Mouse (Mus musculus) heart, adult 10 weeks (tissue): ENCODE data around the gene Relch. TPM values are rescaled to one million over a fixed set of nuclear protein-coding genes. Genes with fewer than 3 reads are reported as not detected.

Source experiments
- polyA plus RNA-seq: library from polyadenylated mRNA; stranded (reverse); fragments of 350-450 nt; fragmentation: Illumina TruSeq; extraction: RNeasy Lipid Tissue Mini Kit (QIAGEN cat#74804); gene quantifications from one replicate; pipeline ENCODE4 v1.2.3, GENCODE M21; 2014; ENCODE audit warnings: low read depth, low replicate concordance

The Relch gene
- 12.1 TPM for polyA plus RNA-seq

DNA sequence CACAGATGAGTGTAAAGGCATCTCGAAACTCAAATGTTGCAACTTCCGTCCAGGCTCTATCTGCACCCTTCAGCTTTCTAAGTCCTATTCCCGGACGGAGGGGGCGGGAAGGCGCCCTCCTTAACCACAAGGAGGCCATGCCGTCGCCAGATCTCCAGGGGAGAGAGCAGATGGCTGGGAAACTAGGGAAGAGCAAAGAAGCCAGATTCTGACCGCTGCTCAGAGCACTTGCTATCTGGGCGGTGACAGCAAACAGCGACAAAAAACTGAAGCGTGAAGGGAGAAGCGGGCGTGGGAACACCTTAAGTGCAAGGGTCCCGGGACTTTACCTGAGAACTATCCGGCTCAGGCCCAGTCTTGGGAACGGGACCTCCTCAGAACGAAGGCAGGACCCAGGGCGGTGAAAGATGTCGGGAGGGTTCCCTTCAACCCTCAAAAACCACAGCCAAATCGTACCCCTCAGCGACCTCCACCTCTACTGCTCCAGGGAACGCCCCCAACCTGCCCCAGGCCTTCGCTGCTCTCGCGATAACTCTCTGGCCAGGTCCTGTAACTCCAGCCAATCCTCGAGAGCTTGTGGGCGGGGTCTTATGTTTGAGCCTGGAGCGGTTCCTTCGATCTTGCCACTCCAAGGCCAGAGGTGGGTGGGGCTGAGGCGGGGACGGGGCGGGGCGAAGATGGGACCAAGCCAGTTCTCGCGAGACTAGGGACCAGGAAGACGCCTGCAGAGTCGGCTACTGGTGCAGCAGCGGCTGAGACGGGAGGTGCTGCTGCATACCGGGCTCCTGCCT, at the start of gene Relch, which contains the start of gene Pign:
Gene Relch, plus strand, starts transcription at position 691 of the 791 bp plus-strand sequence.
Gene Pign, minus strand, starts transcription at position 507 of the 791 bp plus-strand sequence.

DNA sequence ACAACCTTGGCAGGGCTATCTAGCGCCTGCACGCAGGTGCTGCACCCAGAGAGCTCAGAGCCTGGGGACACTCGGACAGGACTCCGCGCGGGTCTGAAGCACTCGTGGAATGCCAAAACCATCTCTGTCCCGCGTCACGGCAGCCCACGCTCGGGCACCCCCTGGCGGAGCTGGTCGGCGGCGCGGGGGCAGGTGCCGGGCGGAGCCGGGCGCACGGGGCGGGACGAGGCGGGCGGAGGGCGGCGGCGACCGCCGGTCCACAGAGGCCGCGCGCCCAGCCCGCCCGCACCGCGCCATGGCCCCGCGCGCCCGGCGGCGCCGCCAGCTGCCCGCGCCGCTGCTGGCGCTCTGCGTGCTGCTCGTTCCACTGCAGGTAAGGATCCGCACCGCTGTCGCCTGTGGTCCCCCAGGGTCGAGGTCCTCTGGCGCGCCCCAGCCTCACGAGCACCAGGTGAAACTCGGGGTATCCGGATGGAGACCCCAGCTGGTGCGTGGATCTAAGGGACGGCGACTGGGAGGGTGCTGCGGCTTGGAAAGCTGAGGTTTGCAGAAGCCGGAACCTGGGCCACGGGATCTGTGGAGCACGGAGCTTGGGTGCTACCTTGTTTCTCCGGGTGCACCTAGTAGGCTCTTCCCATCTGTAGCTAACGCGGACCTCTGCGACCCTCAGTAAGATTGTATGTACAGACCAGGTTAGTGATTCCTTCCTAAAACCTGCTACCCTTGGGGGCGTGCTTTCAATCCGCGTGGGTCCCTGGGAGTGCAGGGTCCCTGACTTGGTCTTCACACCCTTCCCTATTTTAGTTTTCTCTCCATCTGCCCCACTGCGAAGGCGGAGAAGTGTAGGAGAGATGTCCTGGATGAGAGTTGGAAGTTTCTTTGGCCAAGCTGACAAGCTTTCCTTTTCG, 117.0 kb downstream of the Relch start, which contains the start of gene Tnfrsf11a:
Gene Tnfrsf11a, plus strand, starts transcription at position 262 of the 908 bp plus-strand sequence.

Other genes starting within 250 kb of the Relch start
- 5.8 TPM for gene Pign, start 184 bp upstream of the Relch start, polyA plus RNA-seq
- gene Tnfrsf11a, start 116.9 kb downstream of the Relch start, polyA plus RNA-seq: 0.65 TPM